ENCODE assay signal across 16 mouse cellular contexts in genomic region chr1:168066810-168067209, GRCm38 (mm10).
DNase-seq lines count a peak whose midpoint lies in the region; ATAC-seq and TF ChIP-seq lines count a peak whose summit lies in the region.
"Had no signal": no experiment of that assay in that cellular context is flagged by ENCODE, and none has a peak within 500 bp of the region (broad histone marks: within the 10 kb centered on the region; RNA-seq: fewer than 3 reads in every experiment).

No protein-coding gene starts in this region.

- H3K9me3 ChIP-seq in kidney, postnatal 0 days (replicated peaks; ENCODE audit: low read length): no peaks in the 10 kb centered on the region
- H3K9me3 ChIP-seq: embryonic facial prominence, embryonic 13.5 days; hindbrain, embryonic 13.5 days had no signal

- H3K27me3 ChIP-seq in kidney, postnatal 0 days (ENCODE audit: insufficient read depth, low read length): no peaks in the 10 kb centered on the region
- H3K27me3 ChIP-seq: CH12.LX had no signal

- TF ChIP-seq CTCF in kidney, postnatal 0 days (IDR thresholded peaks at IDR 0.05; ENCODE audit: low read depth): no peak

- H3K36me3 ChIP-seq in kidney, postnatal 0 days (ENCODE audit: insufficient read depth, low read length): no peaks in the 10 kb centered on the region
- H3K36me3 ChIP-seq: embryonic facial prominence, embryonic 13.5 days; hindbrain, embryonic 13.5 days had no signal

- WGBS in kidney, postnatal 0 days: 63% methylated on average over 6 of the region's 6 CpGs

- no peak overlapping the region for H3K9ac ChIP-seq in kidney, postnatal 0 days (ENCODE audit: low read depth, low read length)
- H3K9ac ChIP-seq: embryonic facial prominence, embryonic 13.5 days; hindbrain, embryonic 13.5 days had no signal

- DNase-seq in adrenal gland, postnatal 14 days: peak; percentile 32
- DNase-seq in adrenal gland, adult 2 months: no peak
- DNase-seq in kidney, postnatal 0 days (ENCODE audit: low spot score): peak; percentile 56
- no peak for DNase-seq in kidney, adult 11 months
- DNase-seq in brain, adult 2 months (ENCODE audit: low read depth, low spot score): peak; percentile 24
- peak; percentile 56 for DNase-seq in skeletal muscle tissue, adult 2 months (ENCODE audit: low read depth, low spot score)
- no peak for DNase-seq in left cerebral cortex, adult 11 months (ENCODE audit: low spot score)
- DNase-seq: adrenal gland, postnatal 10 days; cerebellum, adult 9-10 months; left cerebral cortex, postnatal 4 days; retina, postnatal 1 day; right cerebral cortex, postnatal 4 days; thymus, postnatal 14 days had no signal

- no peaks in the 10 kb centered on the region for H3K4me1 ChIP-seq in kidney, postnatal 0 days (replicated peaks; ENCODE audit: insufficient read depth, low read length)

- 0 out of 2 replicates have a peak overlapping the region, but pooled peaks have one; percentile 42 for H3K27ac ChIP-seq in kidney, postnatal 0 days
- H3K27ac ChIP-seq: embryonic facial prominence, embryonic 13.5 days; hindbrain, embryonic 13.5 days had no signal

- H3K4me2 ChIP-seq in kidney, postnatal 0 days (ENCODE audit: low read length): no peak overlapping the region
- H3K4me2 ChIP-seq: embryonic facial prominence, embryonic 13.5 days; hindbrain, embryonic 13.5 days had no signal

- H3K4me3 ChIP-seq in kidney, postnatal 0 days (replicated peaks; ENCODE audit: low read depth, low read length): no peak overlapping the region
- H3K4me3 ChIP-seq: embryonic facial prominence, embryonic 13.5 days; hindbrain, embryonic 13.5 days had no signal

- ATAC-seq in kidney, postnatal 0 days (replicated peaks; ENCODE audit: low FRiP score, low read depth): no peak

Comparison
In these comparisons a context has a peak if more than half of its experiments do, and no peak if none do; other contexts are left out.
1. DNase-seq: peak in adrenal gland, postnatal 14 days (single experiment), kidney, postnatal 0 days (single experiment), brain, adult 2 months (single experiment) and skeletal muscle tissue, adult 2 months (single experiment); none in adrenal gland, adult 2 months (single experiment), kidney, adult 11 months (single experiment) and left cerebral cortex, adult 11 months (single experiment).